Mouse (Mus musculus) C2C12 (cell line): ENCODE data around the gene Hopx.

Source experiments
- CEBPB ChIP-seq: IDR thresholded peaks from one replicate; pipeline ENCODE4 v1.6.1; 2011; ENCODE audit warnings: low read depth, mild to moderate bottlenecking, control low read depth, moderate library complexity
- CTCF ChIP-seq: IDR thresholded peaks from one replicate; pipeline ENCODE4 v1.5.1; 2011; ENCODE audit not compliant: control insufficient read depth, insufficient read depth, insufficient read length
- MAX ChIP-seq: IDR thresholded peaks from one replicate; pipeline ENCODE4 v1.6.1; 2011; ENCODE audit warnings: mild to moderate bottlenecking, control low read depth
- MYOD1 ChIP-seq: IDR thresholded peaks from one replicate; pipeline ENCODE4 v1.6.1; 2011; ENCODE audit warnings: low read depth; ENCODE audit not compliant: control insufficient read depth, insufficient read length

GRCm38 (mm10) chr5:77124165-77124564, 9.2 kb upstream of the Hopx start:
- TF ChIP-seq CTCF (no peak), MAX (no peak), CEBPB (no peak), MYOD1 (no peak)
